Mouse (Mus musculus) gastrocnemius, postnatal 36 days (tissue): ENCODE results near the gene Btg4. TPM values are rescaled to one million over a fixed set of nuclear protein-coding genes. Genes with fewer than 3 reads are reported as not detected.

Experiments
- DNase-seq, 2 experiments: peaks; one replicate each; pipeline ENCODE4 v3.0.0; 2022
- intact Hi-C: fragments of 180-260 bp; cut with DNase I; formaldehyde crosslinking; loops from one replicate; pipeline ENCODE4 v1.15.1; 2025
- microRNA-seq, 2 experiments: library from miRNA; unstranded; fragments of <30 nt; microRNA quantifications; one replicate each; pipeline ENCODE4 v1.2.0; 2021
- total RNA-seq, 2 experiments: library from RNA; stranded (reverse); gene quantifications; 2 replicates each; pipeline ENCODE4 v1.2.3; 2021

Gene Btg4
- total RNA-seq, 2 experiments from 2014 or later: not detected

DNA sequence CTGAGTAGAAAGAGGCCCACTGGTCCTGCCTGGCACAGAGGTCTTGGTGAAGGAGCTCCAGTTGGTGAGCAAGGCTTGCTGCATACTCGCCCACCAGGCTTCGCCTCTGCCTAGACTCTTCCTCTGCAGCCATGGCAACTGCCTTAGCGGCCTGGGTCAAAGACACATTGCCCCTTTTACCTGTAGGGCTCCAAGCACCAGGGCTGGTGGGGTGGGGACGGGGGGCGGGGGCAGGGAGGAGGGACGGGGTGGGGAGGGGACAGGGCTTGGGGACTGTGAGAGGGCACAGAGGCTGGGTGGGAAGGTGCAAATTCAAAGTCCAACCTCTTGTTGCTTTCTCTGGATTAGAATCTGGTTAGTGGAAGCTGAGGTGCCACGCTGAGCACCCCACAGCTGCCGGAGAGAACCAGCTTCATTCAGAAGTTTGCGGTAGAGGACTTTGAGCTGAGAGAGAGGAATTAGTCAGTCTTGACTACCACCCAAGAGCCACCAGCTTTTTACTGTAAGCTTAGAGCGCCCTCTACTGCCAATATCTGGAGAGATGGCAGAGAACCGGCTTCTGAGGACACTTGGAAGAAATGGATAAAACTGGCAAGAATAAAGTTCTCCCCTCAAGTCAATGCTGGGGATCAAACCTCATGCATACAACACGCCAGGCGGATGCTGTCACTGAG, 91.5 kb downstream of the Btg4 start:
- intact Hi-C loops: loop anchor here (5.0 to 10.0 kb wide), 3 partner anchors 137 to 350 kb away; partner anchors contain the start of gene Ppp2r1b
- DNase-seq: peak in 1 of 2 experiments; percentile 34

DNA sequence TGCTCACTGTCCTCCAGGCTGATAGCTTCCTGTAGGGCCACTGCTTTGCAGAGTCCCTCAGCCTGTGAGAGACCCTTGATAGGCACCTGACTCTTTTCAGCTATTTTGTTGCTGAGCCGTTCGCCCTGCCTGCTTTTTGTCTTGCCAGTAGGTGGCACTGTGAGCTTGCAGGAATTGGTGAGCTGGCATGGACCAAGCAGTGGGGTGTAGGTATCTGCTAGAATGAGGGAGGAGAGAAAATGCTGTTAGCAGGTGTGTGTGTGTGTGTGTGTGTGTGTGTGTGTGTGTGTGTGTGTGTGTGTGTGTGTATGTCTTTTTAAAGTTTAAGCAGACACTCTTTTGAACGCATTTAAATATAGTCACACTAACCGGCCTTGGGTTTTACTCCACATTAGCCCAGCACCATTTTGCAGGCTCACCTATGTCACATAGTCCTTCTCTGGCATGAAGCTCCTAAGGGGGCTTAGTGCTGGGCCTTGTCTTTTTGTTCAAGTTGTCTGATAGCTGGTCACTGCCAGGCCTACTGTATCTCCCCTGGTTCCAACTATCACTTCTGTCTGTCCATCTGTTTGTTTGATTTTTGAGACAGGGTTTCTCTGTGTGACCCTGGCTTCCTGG, 101.2 kb downstream of the Btg4 start:
- intact Hi-C loops: no loop called here
- peak; percentile 52 to 66 for DNase-seq

DNA sequence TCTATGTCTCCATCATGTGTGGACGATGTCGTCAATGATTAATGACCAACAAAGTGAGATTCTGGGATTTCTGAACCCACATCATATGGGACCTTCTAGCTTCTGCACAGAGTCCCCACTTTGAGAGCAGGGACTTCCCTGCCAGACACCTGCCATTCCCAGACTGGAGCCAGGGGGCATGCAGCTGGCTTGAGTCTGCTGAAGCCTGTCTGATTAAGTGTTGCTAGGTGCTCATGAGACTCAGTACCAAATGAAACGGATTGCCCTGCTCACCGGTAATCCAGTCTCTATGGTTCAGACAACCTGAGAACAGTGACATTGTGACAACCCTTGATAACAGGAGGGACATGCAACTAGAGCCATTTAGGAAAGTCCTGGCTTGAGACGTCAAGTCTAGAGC, 103.3 kb downstream of the Btg4 start:
- no peak for DNase-seq

DNA sequence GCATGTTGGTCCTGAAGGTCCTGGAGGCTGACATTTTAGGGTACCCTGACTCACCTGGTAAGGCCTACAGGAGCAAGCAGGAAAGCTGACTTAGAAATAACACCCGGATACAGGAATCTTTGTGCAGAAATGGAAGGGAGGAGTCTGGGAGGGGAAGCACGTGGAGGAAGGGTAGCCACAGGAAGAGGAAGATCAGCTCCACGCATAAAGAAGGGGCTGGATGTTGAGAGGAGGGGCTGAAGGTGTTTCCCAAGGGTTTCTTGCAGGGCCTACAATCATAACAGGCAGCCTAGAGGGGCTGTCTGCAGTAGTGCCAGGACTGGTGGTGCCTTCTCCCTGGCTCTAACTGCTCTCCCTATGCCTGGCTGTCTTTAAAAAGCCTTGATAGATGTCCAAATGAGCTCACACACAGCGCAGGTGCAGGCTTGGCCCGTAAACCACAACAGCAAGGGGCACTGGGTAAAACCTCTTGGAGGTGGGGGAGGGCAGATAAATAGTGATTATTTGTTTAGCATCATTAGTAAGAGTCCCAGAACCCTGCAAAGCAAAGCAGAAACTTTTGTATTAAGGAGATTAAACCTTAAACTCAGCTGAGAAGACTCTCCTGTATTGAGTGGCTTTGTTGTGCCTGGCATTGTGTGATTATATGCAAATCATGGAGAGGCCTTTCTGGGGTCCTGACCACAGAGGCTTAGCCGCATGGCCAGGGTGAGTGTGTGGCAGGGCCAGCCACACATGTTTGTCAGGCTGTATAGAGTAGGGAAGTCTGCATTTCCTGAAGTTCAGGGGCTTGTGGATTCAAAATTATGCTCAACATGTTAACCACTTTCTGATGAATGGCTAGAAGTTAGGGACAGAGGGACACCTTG, 104.8 kb downstream of the Btg4 start, which contains the start of gene Gm32742:
Gm32742 (minus strand) TSS at position 206 of the 869 bp plus-strand sequence.
- intact Hi-C loops: no loop called here
- no peak for DNase-seq

More for the DNA sequence above, 103.3 kb downstream of the Btg4 start:
- intact Hi-C loops: no loop called here

DNA sequence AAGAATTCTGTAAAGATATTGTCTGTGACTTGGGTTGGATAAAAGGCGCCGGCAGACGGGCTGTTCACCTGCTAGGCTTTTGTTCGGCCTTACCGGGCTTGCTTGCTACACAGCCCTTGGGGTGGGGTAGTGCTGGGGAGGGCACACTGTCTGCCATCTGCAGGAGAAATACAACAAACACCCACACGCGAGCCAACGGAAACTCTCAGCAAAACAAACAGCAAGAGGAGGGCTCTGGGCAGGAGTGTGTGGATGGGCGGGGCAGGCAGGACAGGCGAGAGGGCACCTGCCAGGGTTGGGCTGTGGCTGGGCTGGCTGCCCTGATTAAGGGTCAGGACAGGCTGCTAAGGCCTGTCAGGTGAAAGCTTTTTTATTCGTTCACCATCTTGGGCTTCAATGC, 107.3 kb downstream of the Btg4 start:
- DNase-seq: no peak
- intact Hi-C loops: no loop called here

DNA sequence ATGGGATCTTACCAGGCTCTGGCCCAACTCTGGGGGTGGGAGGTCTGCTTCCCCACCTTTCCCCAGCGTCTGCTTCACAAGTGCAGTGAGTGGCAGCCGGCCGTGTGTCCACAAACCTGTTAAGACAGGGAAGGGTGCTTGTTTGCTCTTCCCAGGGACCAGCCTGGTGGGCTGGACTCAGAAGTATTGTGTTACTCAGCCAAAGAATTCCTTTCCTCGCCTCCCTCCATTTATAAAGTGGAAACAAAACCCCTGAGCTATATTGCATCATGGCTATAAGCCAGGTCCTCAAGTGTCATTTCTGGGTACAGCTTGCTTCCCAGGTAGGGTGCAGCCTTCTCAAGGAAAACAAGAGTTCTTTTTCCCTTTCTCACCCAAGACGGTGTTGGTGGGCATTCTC, 108.0 kb downstream of the Btg4 start:
- intact Hi-C loops: no loop called here
- no peak for DNase-seq

DNA sequence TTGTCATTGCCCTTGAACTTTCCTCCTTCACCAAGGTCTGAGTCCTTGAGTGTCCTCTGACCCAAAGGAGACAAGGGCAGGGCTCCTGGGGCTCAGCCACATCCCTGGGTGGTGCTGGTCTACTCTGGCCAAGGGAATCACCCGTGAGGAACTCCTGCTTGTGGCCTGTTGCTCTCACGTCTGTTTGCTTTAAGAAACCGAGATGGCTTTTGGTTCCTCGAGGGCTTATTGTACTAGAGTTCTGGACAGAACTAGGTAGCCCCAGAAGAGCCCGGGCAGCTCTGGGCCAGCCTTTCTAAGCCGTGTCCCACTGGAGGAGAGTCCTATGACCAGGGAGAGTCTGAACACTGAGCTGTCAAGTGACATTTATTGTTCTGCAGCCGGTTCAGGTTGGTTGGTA, 108.4 kb downstream of the Btg4 start:
- DNase-seq: no peak
- intact Hi-C loops: no loop called here

Small RNA genes lying within 50 kb of the gene (microRNA-seq; reads per million reads assigned to microRNA genes)
- gene Mir34b (3.6 to 5.2 reads per million in 2 experiments), gene Mir34c (43.1 to 94.9 reads per million in 2 experiments)

Other genes with a start within 250 kb of the Btg4 start
- 1 to 10 TPM; 4.9 to 5.9 TPM for gene Ppp2r1b, start 215.6 kb upstream of the Btg4 start, total RNA-seq
- 10 to 100 TPM; 21.8 to 21.9 TPM for gene Sik2, start 51.8 kb upstream of the Btg4 start, total RNA-seq
- 1 to 10 TPM; 1.3 to 1.5 TPM for gene Layn, start 16.2 kb downstream of the Btg4 start, total RNA-seq
- gene 4833427G06Rik, start 41.2 kb downstream of the Btg4 start, total RNA-seq: not detected
- not detected for gene Gm32742, start 104.6 kb downstream of the Btg4 start, total RNA-seq
- under 1 TPM in 1 of 2 experiments, not detected in 1; 0.18 TPM for gene Pou2af1, start 152.8 kb downstream of the Btg4 start, total RNA-seq
- under 1 TPM in 1 of 2 experiments, not detected in 1; 0.33 TPM for gene Colca2, start 217.7 kb downstream of the Btg4 start, total RNA-seq